Mouse (Mus musculus) embryonic facial prominence, embryonic 11.5 days (tissue): ENCODE measurements at regions not wholly inside any gene's neighbourhood (a gene's known extent, or its start where the extent isn't known, plus 50 kb on each side); places are given as distances from the start of the nearest gene placed in this dataset.

Experiments used
- ATAC-seq: fragments of 200-750 bp; cut with Nextera tagmentation; replicated peaks from 2 replicates; pipeline ENCODE4 v1.8.0; 2017; ENCODE audit warnings: low read depth; ENCODE audit not compliant: insufficient number of reproducible peaks, low FRiP score, low TSS enrichment
- DNase-seq: peaks from one replicate; pipeline ENCODE4 v3.0.0-alpha.2; 2015; ENCODE audit warnings: low spot score
- H3K27ac ChIP-seq: fragments of 300-500 bp; sonication (generic); replicated peaks from 2 replicates; pipeline ENCODE4 v1.5.1; 2014; ENCODE audit warnings: mild to moderate bottlenecking, low read depth, low read length, control low read depth
- H3K27me3 ChIP-seq: fragments of 300-500 bp; sonication (generic); 2 replicates; pipeline ENCODE4 v1.6.1; 2014; ENCODE audit warnings: mild to moderate bottlenecking, low read length, moderate library complexity, mixed read lengths; ENCODE audit not compliant: control insufficient read depth, insufficient read depth
- H3K36me3 ChIP-seq: fragments of 300-500 bp; sonication (generic); replicated peaks from 2 replicates; pipeline ENCODE4 v1.6.1; 2014; ENCODE audit warnings: low read depth, mild to moderate bottlenecking, low read length, moderate library complexity, mixed read lengths; ENCODE audit not compliant: control insufficient read depth, insufficient read depth
- H3K4me1 ChIP-seq: fragments of 300-500 bp; sonication (generic); 2 replicates; pipeline ENCODE4 v1.6.1; 2014; ENCODE audit warnings: low read length, mixed read lengths; ENCODE audit not compliant: control insufficient read depth, insufficient read depth
- H3K4me2 ChIP-seq: fragments of 300-500 bp; sonication (generic); 2 replicates; pipeline ENCODE4 v1.6.1; 2014; ENCODE audit warnings: low read depth, mild to moderate bottlenecking, control low read depth, low read length, moderate library complexity
- H3K4me3 ChIP-seq: fragments of 300-500 bp; sonication (generic); 2 replicates; pipeline ENCODE4 v1.5.1; 2014; ENCODE audit warnings: low read depth, low read length, control low read depth
- H3K9ac ChIP-seq: fragments of 300-500 bp; sonication (generic); replicated peaks from 2 replicates; pipeline ENCODE4 v1.6.1; 2014; ENCODE audit warnings: mild to moderate bottlenecking, control low read depth, low read length
- H3K9me3 ChIP-seq: fragments of 300-500 bp; sonication (generic); replicated peaks from 2 replicates; pipeline ENCODE4 v1.6.1; 2016; ENCODE audit warnings: mild to moderate bottlenecking, low read length, inconsistent platforms, mixed read lengths; ENCODE audit not compliant: control insufficient read depth
- WGBS: fragments of 180-500 bp; shearing (Covaris S2); extraction: QIAGEN DNeasy Blood & Tissue Kit; methylation state at CpG from one replicate; pipeline ENCODE4 v1.1.7; 2014; 5-methylcytosine and 5-hydroxymethylcytosine counted together

DNA sequence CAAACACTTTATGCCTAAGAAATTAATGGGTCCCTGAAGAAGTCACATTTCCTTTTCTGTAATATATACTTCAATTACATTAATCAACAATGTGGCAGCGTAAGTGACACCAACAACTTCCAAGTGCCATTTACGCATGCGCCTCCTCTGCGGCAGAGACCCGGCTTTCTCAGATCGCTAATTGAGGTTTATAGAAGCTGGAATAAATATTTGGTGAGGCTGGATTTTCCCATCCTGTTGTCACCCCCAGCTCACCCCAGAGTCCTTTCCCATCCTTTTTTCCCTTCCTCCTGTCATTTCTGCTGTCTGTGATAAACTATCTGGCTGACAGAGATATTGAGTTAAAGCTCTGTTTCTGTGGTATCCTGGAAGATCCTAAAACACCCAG is 95.6 kb downstream of the Fzd1 start:
- Histone ChIP-seq H3K4me1 (no peaks in the 10 kb centered on the region; the same call in 1 of the 2 replicates), H3K27ac (no peak overlapping the region), H3K4me2 (no peak overlapping the region), H3K9ac (no peak overlapping the region), H3K27me3 (no peaks in the 10 kb centered on the region), H3K9me3 (no peaks in the 10 kb centered on the region), H3K4me3 (no peak overlapping the region), H3K36me3 (no peaks in the 10 kb centered on the region)
- 75% methylated on average over 6 of the region's 6 CpGs for WGBS
- ATAC-seq (no peak), DNase-seq (no peak)

DNA sequence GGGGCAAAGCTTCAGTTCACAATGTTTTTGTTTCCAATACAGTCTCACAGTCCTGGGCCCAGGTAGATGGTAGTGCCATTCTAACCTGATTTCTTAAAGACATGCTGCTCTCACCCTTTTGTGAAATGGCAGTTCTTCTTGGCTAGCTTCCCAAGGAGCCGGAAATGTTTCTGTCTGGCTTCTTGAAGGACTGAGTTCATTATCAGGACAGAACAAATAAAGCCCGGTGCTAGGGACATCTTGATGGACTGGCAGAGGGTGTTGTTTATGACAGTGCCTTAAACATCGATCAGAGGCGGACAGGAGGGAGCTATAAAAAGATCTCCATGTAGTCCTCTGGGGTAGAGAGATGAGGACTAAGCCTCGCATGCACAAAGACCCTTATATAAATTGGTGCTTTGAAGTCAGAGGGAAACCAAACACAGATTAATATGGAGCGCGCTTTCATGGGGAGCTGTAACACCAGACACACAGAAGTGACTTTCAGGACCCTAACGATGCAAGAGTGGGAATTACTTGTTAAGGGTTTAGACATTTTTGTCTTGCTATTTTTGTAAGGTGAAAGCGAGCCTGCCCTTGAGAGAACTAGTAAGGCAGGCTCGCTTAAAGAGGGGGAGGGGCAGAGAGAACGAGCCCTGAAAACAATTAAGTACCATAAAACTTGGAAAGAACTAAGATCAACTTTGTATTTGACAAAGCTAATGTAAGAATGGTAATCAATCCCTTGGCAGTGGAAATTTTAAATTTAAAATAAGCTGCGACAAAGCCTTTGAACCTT is 96.2 kb downstream of the Fzd1 start:
- no peak for ATAC-seq
- Histone ChIP-seq H3K4me1 (no peaks in the 10 kb centered on the region; the same call in 1 of the 2 replicates), H3K4me2 (no peak overlapping the region), H3K36me3 (no peaks in the 10 kb centered on the region), H3K4me3 (no peak overlapping the region), H3K27ac (no peak overlapping the region), H3K9ac (no peak overlapping the region), H3K27me3 (no peaks in the 10 kb centered on the region), H3K9me3 (no peaks in the 10 kb centered on the region)
- WGBS = 55% methylated on average over 12 of the region's 12 CpGs
- no peak for DNase-seq

DNA sequence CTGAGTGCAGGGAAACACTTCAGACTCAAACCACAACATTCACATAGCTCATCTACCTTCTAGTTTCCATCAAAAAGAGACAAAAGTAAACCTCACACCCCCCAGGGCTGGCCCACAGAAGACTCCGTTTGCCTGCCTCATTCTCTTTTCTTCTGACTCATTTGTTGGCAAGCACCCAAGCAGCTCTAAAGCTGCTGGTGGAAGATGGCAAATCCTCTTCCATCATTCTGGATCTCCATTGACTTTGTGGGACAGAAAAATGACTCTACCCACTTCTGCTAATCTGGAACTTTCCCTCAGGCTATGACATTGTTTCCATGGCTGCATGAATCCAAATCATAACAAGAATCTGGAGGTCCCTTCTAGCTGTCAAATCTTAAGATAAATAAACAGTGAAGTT is 99.9 kb downstream of the Fzd1 start:
- DNase-seq (no peak), ATAC-seq (no peak)
- WGBS = 73% methylated on average over 1 of the region's 1 CpGs
- H3K9me3 ChIP-seq = no peaks in the 10 kb centered on the region
- H3K36me3 ChIP-seq = no peaks in the 10 kb centered on the region
- no peak overlapping the region for H3K27ac ChIP-seq
- no peak overlapping the region for H3K9ac ChIP-seq
- no peaks in the 10 kb centered on the region; the same call in 1 of the 2 replicates for H3K4me1 ChIP-seq
- no peak overlapping the region for H3K4me2 ChIP-seq
- H3K27me3 ChIP-seq = no peaks in the 10 kb centered on the region
- no peak overlapping the region for H3K4me3 ChIP-seq

DNA sequence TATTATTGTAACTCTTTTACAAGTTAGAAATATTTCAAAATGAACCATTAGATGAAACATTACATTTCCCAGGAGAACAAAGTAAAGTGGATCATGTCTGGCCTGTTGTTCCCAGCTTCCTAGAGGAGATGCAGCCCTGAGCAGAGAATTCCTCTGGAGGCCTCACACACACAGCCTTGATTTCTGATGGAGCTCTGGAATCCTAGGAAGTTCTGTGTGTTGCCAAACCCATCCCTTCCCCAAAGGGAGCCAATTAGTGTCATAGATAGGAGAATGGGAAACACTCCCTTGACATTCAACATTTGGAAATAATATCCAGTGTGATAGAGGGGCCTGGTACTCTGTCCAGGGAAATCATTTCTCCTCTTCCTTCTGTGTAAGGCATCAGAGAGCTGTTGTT is 103.6 kb downstream of the Fzd1 start:
- Histone ChIP-seq H3K4me3 (no peak overlapping the region), H3K27me3 (no peaks in the 10 kb centered on the region), H3K4me2 (no peak overlapping the region), H3K27ac (no peak overlapping the region), H3K36me3 (no peaks in the 10 kb centered on the region), H3K9me3 (no peaks in the 10 kb centered on the region), H3K4me1 (no peaks in the 10 kb centered on the region), H3K9ac (no peak overlapping the region)
- ATAC-seq = no peak
- DNase-seq = no peak

DNA sequence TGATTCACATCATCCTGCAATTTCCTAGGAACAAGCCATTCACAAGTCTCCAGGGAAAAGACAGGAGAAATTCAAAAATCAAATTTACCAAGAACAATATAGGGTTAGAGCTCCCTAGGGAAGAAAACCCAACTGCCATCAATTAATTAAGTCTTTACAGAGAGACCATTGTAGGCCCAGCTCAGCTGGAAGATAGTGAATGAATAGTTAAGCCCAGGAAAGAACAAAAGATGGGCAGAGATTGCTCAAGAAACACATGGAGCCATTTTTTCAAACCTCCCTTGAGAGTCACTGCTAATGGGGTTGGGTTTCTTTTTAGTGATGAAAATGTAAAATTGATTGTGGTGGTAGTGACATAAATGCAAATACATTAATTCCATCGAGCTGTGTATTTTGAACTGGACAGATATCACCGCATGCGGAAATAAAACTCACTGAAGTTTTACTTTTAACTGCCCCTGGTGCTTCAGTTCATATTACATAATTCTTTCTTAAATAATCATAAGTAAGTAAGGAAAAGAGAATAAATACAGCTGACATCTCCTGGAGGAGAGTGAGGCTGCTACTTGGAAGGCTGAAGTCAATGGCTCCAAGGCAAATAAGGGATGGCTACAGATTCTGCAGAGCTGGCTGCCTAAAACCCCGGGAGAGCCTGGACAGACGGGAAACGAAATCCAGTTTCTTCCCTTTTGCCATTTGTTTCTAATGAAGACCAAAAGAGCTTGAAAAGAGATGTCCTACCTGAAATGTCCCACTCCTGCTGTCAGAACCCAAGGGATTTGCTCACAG is 106.5 kb downstream of the Fzd1 start:
- DNase-seq (no peak), ATAC-seq (no peak)
- Histone ChIP-seq H3K4me2 (no peak overlapping the region), H3K9me3 (no peaks in the 10 kb centered on the region), H3K4me1 (no peaks in the 10 kb centered on the region), H3K27ac (0 out of 2 replicates have a peak overlapping the region, but pooled peaks have one; percentile 3), H3K9ac (no peak overlapping the region), H3K27me3 (no peaks in the 10 kb centered on the region), H3K4me3 (no peak overlapping the region), H3K36me3 (no peaks in the 10 kb centered on the region)
- 52% methylated on average over 6 of the region's 6 CpGs for WGBS

DNA sequence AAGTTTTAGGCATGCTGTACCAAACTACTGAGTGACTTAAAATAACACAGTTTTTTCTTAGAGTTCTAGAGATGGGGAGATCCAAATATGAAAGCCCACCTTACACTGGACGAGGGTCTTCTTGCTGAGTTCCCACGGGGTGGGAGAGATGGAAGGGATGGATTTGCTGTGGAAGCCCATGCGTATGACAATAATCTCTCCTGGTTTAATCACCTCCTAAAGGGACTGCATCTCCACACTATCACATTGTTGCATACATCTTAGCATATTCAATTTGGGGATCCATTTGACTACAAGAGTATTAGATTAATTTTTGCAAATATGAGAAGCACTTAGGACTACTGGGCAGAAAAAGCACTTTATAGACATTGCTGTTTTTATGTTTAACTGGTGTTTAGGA is 107.1 kb downstream of the Fzd1 start:
- Histone ChIP-seq H3K36me3 (no peaks in the 10 kb centered on the region), H3K27me3 (no peaks in the 10 kb centered on the region), H3K27ac (no peak overlapping the region), H3K4me3 (no peak overlapping the region), H3K9ac (no peak overlapping the region), H3K4me1 (no peaks in the 10 kb centered on the region), H3K9me3 (no peaks in the 10 kb centered on the region), H3K4me2 (no peak overlapping the region)
- no peak for ATAC-seq
- WGBS = 56% methylated on average over 3 of the region's 3 CpGs
- no peak for DNase-seq

DNA sequence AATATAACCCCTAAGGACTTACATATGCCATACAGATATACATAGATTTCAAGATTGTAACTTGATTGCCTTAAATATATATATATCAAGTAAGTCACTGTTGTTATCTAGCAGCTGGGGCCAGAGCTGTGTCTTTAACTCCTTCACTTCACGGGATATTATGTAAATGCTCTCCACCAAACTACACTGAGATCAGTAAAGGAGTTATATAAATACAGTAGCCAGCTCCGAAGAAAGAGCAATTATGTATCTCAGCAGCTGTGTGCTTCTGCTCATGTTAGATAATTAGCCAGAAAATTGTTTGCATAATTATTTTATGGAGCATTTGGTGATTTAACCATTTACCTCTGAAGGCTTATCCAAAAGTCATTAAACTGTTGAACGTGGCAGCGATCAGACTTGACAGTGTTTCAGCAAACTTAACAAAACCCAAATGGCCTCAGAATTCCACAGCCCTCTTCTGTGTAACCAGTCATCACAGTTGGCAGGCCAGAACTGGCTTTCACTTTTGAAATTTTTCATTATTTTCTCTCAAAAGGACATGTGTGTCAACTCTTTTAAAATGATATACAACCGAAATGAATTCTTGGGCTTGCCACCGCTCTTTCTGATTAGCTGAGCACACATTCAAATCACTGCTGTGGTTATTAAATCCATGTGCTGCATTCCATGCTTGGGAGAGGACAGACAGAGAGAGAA is 107.8 kb downstream of the Fzd1 start:
- WGBS = 41% methylated on average over 6 of the region's 6 CpGs
- DNase-seq = peak; percentile 60
- Histone ChIP-seq H3K27me3 (no peaks in the 10 kb centered on the region), H3K4me3 (no peak overlapping the region), H3K4me2 (no peak overlapping the region), H3K27ac (no peak overlapping the region), H3K9ac (no peak overlapping the region), H3K4me1 (no peaks in the 10 kb centered on the region), H3K36me3 (no peaks in the 10 kb centered on the region), H3K9me3 (no peaks in the 10 kb centered on the region)
- ATAC-seq = no peak

DNA sequence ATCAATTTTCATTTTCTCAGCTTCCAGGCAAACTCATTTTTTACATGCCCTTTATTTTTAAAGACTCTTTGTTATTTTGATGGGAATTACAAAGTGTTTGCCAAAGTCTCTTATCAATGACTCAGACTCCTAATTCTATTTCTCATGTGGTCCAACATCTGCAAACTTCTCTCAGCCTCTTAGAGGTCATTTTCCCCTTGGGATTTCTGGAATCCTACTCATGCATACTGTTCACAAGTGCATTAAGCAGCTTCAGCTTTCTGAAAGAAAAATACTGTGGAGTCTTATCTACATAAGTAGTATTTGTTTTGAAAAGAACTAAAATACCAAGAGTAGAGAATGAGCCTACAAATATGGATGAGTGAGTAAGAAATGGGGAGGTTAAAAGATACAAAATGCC is 116.8 kb downstream of the Fzd1 start:
- Histone ChIP-seq H3K36me3 (no peaks in the 10 kb centered on the region), H3K9ac (no peak overlapping the region), H3K27me3 (no peaks in the 10 kb centered on the region), H3K4me1 (no peaks in the 10 kb centered on the region), H3K27ac (no peak overlapping the region), H3K4me3 (no peak overlapping the region), H3K4me2 (no peak overlapping the region), H3K9me3 (no peaks in the 10 kb centered on the region)
- no peak for DNase-seq
- ATAC-seq = no peak
